ENCODE assay signal across 38 mouse cellular contexts in genomic region chr10:13225377-13226063, GRCm38 (mm10). TPM values are rescaled to one million over a fixed set of nuclear protein-coding genes. Genes with fewer than 3 reads are reported as not detected.
A peak's percentile ranks its signal among the peaks of the same experiment; 100 is the strongest.
DNase-seq lines count a peak whose midpoint lies in the region; ATAC-seq and TF ChIP-seq lines count a peak whose summit lies in the region.
"Had no signal": no experiment of that assay in that cellular context is flagged by ENCODE, and none has a peak within 500 bp of the region (broad histone marks: within the 10 kb centered on the region; RNA-seq: fewer than 3 reads in every experiment).

No protein-coding gene starts in this region.

- no peaks in the 10 kb centered on the region for H3K36me3 ChIP-seq in forebrain, postnatal 0 days (ENCODE audit: insufficient read depth)
- H3K36me3 ChIP-seq in forebrain, embryonic 14.5 days (ENCODE audit: control insufficient read depth, insufficient read depth, low read length), result no peaks in the 10 kb centered on the region; the same call in 1 of the 2 replicates
- peaks cover 2% of the 10 kb centered on the region; the same call in 1 of the 2 replicates for H3K36me3 ChIP-seq in liver, embryonic 11.5 days (ENCODE audit: control insufficient read depth, insufficient read depth, low read length)
- peaks cover 8% of the 10 kb centered on the region; the same call in 1 of the 2 replicates for H3K36me3 ChIP-seq in liver, postnatal 0 days (replicated peaks; ENCODE audit: insufficient read depth, low read length)
- peaks cover 28% of the 10 kb centered on the region for H3K36me3 ChIP-seq in embryonic facial prominence, embryonic 14.5 days (ENCODE audit: control insufficient read depth, insufficient read depth, low read length)
- H3K36me3 ChIP-seq in stomach, postnatal 0 days (ENCODE audit: control insufficient read depth, insufficient read depth, low read length), result peaks cover 7% of the 10 kb centered on the region; the same call in 1 of the 2 replicates
- H3K36me3 ChIP-seq: G1E; hindbrain, embryonic 13.5 days had no signal

- no peaks in the 10 kb centered on the region for H3K9me3 ChIP-seq in forebrain, postnatal 0 days (ENCODE audit: low read length)
- H3K9me3 ChIP-seq in forebrain, embryonic 14.5 days (replicated peaks; ENCODE audit: control insufficient read depth, low read length), result no peaks in the 10 kb centered on the region
- no peaks in the 10 kb centered on the region for H3K9me3 ChIP-seq in liver, embryonic 11.5 days (ENCODE audit: control insufficient read depth, low read length)
- no peaks in the 10 kb centered on the region for H3K9me3 ChIP-seq in liver, postnatal 0 days (ENCODE audit: low read length)
- no peaks in the 10 kb centered on the region for H3K9me3 ChIP-seq in embryonic facial prominence, embryonic 14.5 days (ENCODE audit: control insufficient read depth, low read length)
- no peaks in the 10 kb centered on the region for H3K9me3 ChIP-seq in stomach, postnatal 0 days (ENCODE audit: control insufficient read depth, low read length)
- H3K9me3 ChIP-seq: G1E; hindbrain, embryonic 13.5 days; stomach, embryonic 15.5 days had no signal

- no peaks in the 10 kb centered on the region for H3K4me1 ChIP-seq in forebrain, postnatal 0 days (ENCODE audit: insufficient read depth)
- no peaks in the 10 kb centered on the region for H3K4me1 ChIP-seq in forebrain, embryonic 14.5 days (ENCODE audit: control insufficient read depth, insufficient read depth, low read length)
- peaks cover 3% of the 10 kb centered on the region; the same call in 1 of the 2 replicates for H3K4me1 ChIP-seq in liver, embryonic 11.5 days (replicated peaks; ENCODE audit: control insufficient read depth, insufficient read depth, low read length)
- H3K4me1 ChIP-seq in liver, postnatal 0 days (ENCODE audit: insufficient read depth), result no peaks in the 10 kb centered on the region
- H3K4me1 ChIP-seq in embryonic facial prominence, embryonic 14.5 days (ENCODE audit: control insufficient read depth, insufficient read depth, low read length), result no peaks in the 10 kb centered on the region
- H3K4me1 ChIP-seq in stomach, postnatal 0 days (replicated peaks; ENCODE audit: control insufficient read depth, insufficient read depth), result 0 out of 2 replicates have a peak, but pooled peaks cover 2% of the 10 kb centered on the region
- H3K4me1 ChIP-seq: hindbrain, embryonic 13.5 days; stomach, embryonic 15.5 days had no signal

- no peaks in the 10 kb centered on the region for H3K27me3 ChIP-seq in forebrain, postnatal 0 days (ENCODE audit: insufficient read depth, low read length)
- H3K27me3 ChIP-seq in forebrain, embryonic 14.5 days (replicated peaks; ENCODE audit: control insufficient read depth, insufficient read depth, low read length), result no peaks in the 10 kb centered on the region
- H3K27me3 ChIP-seq in liver, embryonic 11.5 days (replicated peaks; ENCODE audit: control insufficient read depth, insufficient read depth, low read length), result no peaks in the 10 kb centered on the region
- no peaks in the 10 kb centered on the region for H3K27me3 ChIP-seq in liver, postnatal 0 days (ENCODE audit: insufficient read depth, low read length)
- H3K27me3 ChIP-seq in embryonic facial prominence, embryonic 14.5 days (replicated peaks; ENCODE audit: control insufficient read depth, insufficient read depth, low read length), result no peaks in the 10 kb centered on the region
- no peaks in the 10 kb centered on the region for H3K27me3 ChIP-seq in stomach, postnatal 0 days (ENCODE audit: control insufficient read depth, insufficient read depth, low read length)
- H3K27me3 ChIP-seq: hindbrain, embryonic 13.5 days; Patski; stomach, embryonic 15.5 days had no signal

- H3K4me3 ChIP-seq in forebrain, postnatal 0 days (ENCODE audit: low read depth, low read length), result no peak overlapping the region
- no peak overlapping the region for H3K4me3 ChIP-seq in forebrain, embryonic 14.5 days (ENCODE audit: low read depth, low read length)
- H3K4me3 ChIP-seq in liver, embryonic 11.5 days (ENCODE audit: low read depth, low read length), result no peak overlapping the region
- no peak overlapping the region for H3K4me3 ChIP-seq in liver, postnatal 0 days (ENCODE audit: low read depth, low read length)
- H3K4me3 ChIP-seq in embryonic facial prominence, embryonic 14.5 days (ENCODE audit: low read depth, low read length), result no peak overlapping the region
- no peak overlapping the region for H3K4me3 ChIP-seq in stomach, postnatal 0 days (ENCODE audit: low read depth, low read length)
- H3K4me3 ChIP-seq: erythroblast, embryonic 14.5 days; hindbrain, embryonic 13.5 days; stomach, embryonic 15.5 days had no signal

- DNase-seq in forebrain, postnatal 0 days, result peak; percentile 26
- DNase-seq in forebrain, embryonic 14.5 days (ENCODE audit: low spot score), result no peak
- DNase-seq in liver, embryonic 11.5 days (ENCODE audit: low spot score), result no peak
- no peak for DNase-seq in liver, postnatal 0 days
- peak; percentile 61 for DNase-seq in embryonic facial prominence, embryonic 14.5 days (ENCODE audit: low spot score)
- no peak for DNase-seq in stomach, postnatal 0 days (ENCODE audit: low spot score)
- no peak for DNase-seq in cerebellum, adult 11 months
- DNase-seq: adrenal gland, postnatal 14 days; cerebellum, adult 18-20 months; cerebellum, postnatal 10 days; gastrocnemius, postnatal 25 days; heart, adult 18-20 months; heart, postnatal 36 days; kidney, adult 11 months; layer of hippocampus, adult 9-11 months; lung, postnatal 4 days; midbrain, embryonic 14.5 days; right cerebral cortex, postnatal 14 days; thymus, adult 18-20 months; thymus, postnatal 25 days had no signal

- peak; percentile 67 for ATAC-seq in forebrain, postnatal 0 days
- ATAC-seq in forebrain, embryonic 14.5 days, result no peak
- no peak for ATAC-seq in liver, embryonic 11.5 days (replicated peaks; ENCODE audit: low FRiP score)
- ATAC-seq in liver, postnatal 0 days, result no peak
- ATAC-seq in embryonic facial prominence, embryonic 14.5 days (ENCODE audit: low read depth), result peak; percentile 50
- no peak for ATAC-seq in stomach, postnatal 0 days (ENCODE audit: low FRiP score, low TSS enrichment)
- ATAC-seq: lung, postnatal 0 days; Patski had no signal

- TF ChIP-seq EP300 in liver, postnatal 0 days (IDR thresholded peaks at IDR 0.05; ENCODE audit: low read depth), result no peak
- no peak for TF ChIP-seq EP300 in stomach, postnatal 0 days (optimal IDR thresholded peaks at IDR 0.05)

- no peak overlapping the region for H3K4me2 ChIP-seq in forebrain, postnatal 0 days (ENCODE audit: low read depth)
- H3K4me2 ChIP-seq in forebrain, embryonic 14.5 days (ENCODE audit: low read length), result no peak overlapping the region
- no peak overlapping the region for H3K4me2 ChIP-seq in liver, embryonic 11.5 days
- H3K4me2 ChIP-seq in liver, postnatal 0 days (ENCODE audit: low read depth, low read length), result no peak overlapping the region
- H3K4me2 ChIP-seq in embryonic facial prominence, embryonic 14.5 days (ENCODE audit: low read depth, low read length), result no peak overlapping the region
- no peak overlapping the region for H3K4me2 ChIP-seq in stomach, postnatal 0 days (replicated peaks; ENCODE audit: low read depth)
- H3K4me2 ChIP-seq: heart, embryonic 11.5 days; hindbrain, embryonic 13.5 days; stomach, embryonic 15.5 days had no signal

- TF ChIP-seq CTCF in forebrain, postnatal 0 days (IDR thresholded peaks at IDR 0.05; ENCODE audit: low read depth), result no peak
- TF ChIP-seq CTCF in liver, postnatal 0 days (IDR thresholded peaks at IDR 0.05; ENCODE audit: low read depth), result no peak
- TF ChIP-seq CTCF in stomach, postnatal 0 days (IDR thresholded peaks at IDR 0.05; ENCODE audit: low read depth), result no peak

- H3K27ac ChIP-seq in forebrain, postnatal 0 days (ENCODE audit: low read depth, low read length), result no peak overlapping the region
- no peak overlapping the region for H3K27ac ChIP-seq in forebrain, embryonic 14.5 days (ENCODE audit: low read depth, low read length)
- peak overlapping the region; percentile 45; the same call in 1 of the 2 replicates for H3K27ac ChIP-seq in liver, embryonic 11.5 days (ENCODE audit: low read depth, low read length)
- no peak overlapping the region for H3K27ac ChIP-seq in liver, postnatal 0 days (ENCODE audit: low read depth)
- H3K27ac ChIP-seq in embryonic facial prominence, embryonic 14.5 days (replicated peaks; ENCODE audit: low read depth, low read length), result peak overlapping the region; percentile 83
- H3K27ac ChIP-seq in stomach, postnatal 0 days (replicated peaks), result peak overlapping the region; percentile 35; the same call in 1 of the 2 replicates
- H3K27ac ChIP-seq: hindbrain, embryonic 13.5 days; stomach, embryonic 15.5 days had no signal

- 73% methylated on average over 7 of the region's 7 CpGs for WGBS in forebrain, postnatal 0 days
- 84% methylated on average over 7 of the region's 7 CpGs for WGBS in forebrain, embryonic 14.5 days
- WGBS in liver, embryonic 11.5 days, result 75% methylated on average over 7 of the region's 7 CpGs
- WGBS in liver, postnatal 0 days (ENCODE audit: insufficient replicate concordance), result 73% methylated on average over 7 of the region's 7 CpGs
- WGBS in embryonic facial prominence, embryonic 14.5 days, result 71% methylated on average over 7 of the region's 7 CpGs
- 73% methylated on average over 7 of the region's 7 CpGs for WGBS in stomach, postnatal 0 days

- no peak overlapping the region for H3K9ac ChIP-seq in forebrain, postnatal 0 days
- H3K9ac ChIP-seq in forebrain, embryonic 14.5 days (ENCODE audit: low read length), result no peak overlapping the region
- no peak overlapping the region for H3K9ac ChIP-seq in liver, embryonic 11.5 days (ENCODE audit: low read depth, low read length)
- no peak overlapping the region for H3K9ac ChIP-seq in liver, postnatal 0 days (replicated peaks)
- no peak overlapping the region for H3K9ac ChIP-seq in embryonic facial prominence, embryonic 14.5 days (ENCODE audit: low read depth, low read length)
- no peak overlapping the region for H3K9ac ChIP-seq in stomach, postnatal 0 days (ENCODE audit: low read length)
- H3K9ac ChIP-seq: hindbrain, embryonic 13.5 days; stomach, embryonic 15.5 days had no signal

RNA-seq across cellular contexts. Expression of gene Ltv1, which starts 32.6 kb away (rescaled TPM):
- 11.3 and 15.5 TPM in 2 replicates for total RNA-seq in forebrain, postnatal 0 days (2014; rRNA removed)
- 21.4 and 27.9 TPM in 2 replicates for polyA plus RNA-seq in forebrain, postnatal 0 days (2015; fragmentation: Nextera tagmentation; extraction: Ambion mirVana)
- polyA plus RNA-seq in forebrain, embryonic 14.5 days (2014; fragmentation: Nextera tagmentation; extraction: Ambion mirVana), result 37.3 and 38.8 TPM in 2 replicates
- 92.6 and 102 TPM in 2 replicates for polyA plus RNA-seq in liver, embryonic 11.5 days (2014; fragmentation: Nextera tagmentation; extraction: Ambion mirVana)
- 22.9 and 23.6 TPM in 2 replicates for polyA plus RNA-seq in liver, postnatal 0 days (2015; fragmentation: Nextera tagmentation; extraction: Ambion mirVana)
- 72.2 and 77.3 TPM in 2 replicates for polyA plus RNA-seq in embryonic facial prominence, embryonic 14.5 days (2014; fragmentation: Nextera tagmentation; extraction: Ambion mirVana)
- polyA plus RNA-seq in stomach, postnatal 0 days (2015; fragmentation: Nextera tagmentation; extraction: Ambion mirVana), result 58.2 and 63.1 TPM in 2 replicates

RNA-seq across cellular contexts. Expression of gene Zc2hc1b, which starts 47.7 kb away (rescaled TPM):
- total RNA-seq in forebrain, postnatal 0 days (2014; rRNA removed), result not detected in 2 replicates
- polyA plus RNA-seq in forebrain, postnatal 0 days (2015; fragmentation: Nextera tagmentation; extraction: Ambion mirVana), result not detected in 2 replicates
- not detected in 2 replicates for polyA plus RNA-seq in forebrain, embryonic 14.5 days (2014; fragmentation: Nextera tagmentation; extraction: Ambion mirVana)
- polyA plus RNA-seq in liver, embryonic 11.5 days (2014; fragmentation: Nextera tagmentation; extraction: Ambion mirVana), result not detected in 2 replicates
- not detected in 2 replicates for polyA plus RNA-seq in liver, postnatal 0 days (2015; fragmentation: Nextera tagmentation; extraction: Ambion mirVana)
- not detected in 2 replicates for polyA plus RNA-seq in embryonic facial prominence, embryonic 14.5 days (2014; fragmentation: Nextera tagmentation; extraction: Ambion mirVana)
- not detected in 2 replicates for polyA plus RNA-seq in stomach, postnatal 0 days (2015; fragmentation: Nextera tagmentation; extraction: Ambion mirVana)
- total RNA-seq: adrenal gland, postnatal 14 days; G1E; gastrocnemius, adult 18-20 months; gastrocnemius, postnatal 25 days; heart, adult 18-20 months; heart, postnatal 36 days; left cerebral cortex, postnatal 10 days; monocyte, adult 5-6 weeks had no signal
- polyA plus RNA-seq: cortical plate, adult 2 months; embryonic facial prominence, embryonic 11.5 days; erythroblast, embryonic 14.5 days; forebrain, embryonic 11.5 days; G1E; heart, embryonic 11.5 days; heart, embryonic 16.5 days; hindbrain, embryonic 13.5 days; kidney, embryonic 14.5 days; limb, embryonic 11.5 days; liver, embryonic 16.5 days; lung, postnatal 0 days; midbrain, embryonic 14.5 days; neural tube, embryonic 14.5 days; Patski; stomach, embryonic 15.5 days had no signal

Comparison
In these comparisons a context has a peak if more than half of its experiments do, and no peak if none do; other contexts are left out.
1. ATAC-seq: peak in forebrain, postnatal 0 days (single experiment) and embryonic facial prominence, embryonic 14.5 days (single experiment); none in forebrain, embryonic 14.5 days (single experiment), liver, embryonic 11.5 days (single experiment), liver, postnatal 0 days (single experiment) and stomach, postnatal 0 days (single experiment).
2. DNase-seq: peak in forebrain, postnatal 0 days (single experiment) and embryonic facial prominence, embryonic 14.5 days (single experiment); none in forebrain, embryonic 14.5 days (single experiment), liver, embryonic 11.5 days (single experiment), liver, postnatal 0 days (single experiment), stomach, postnatal 0 days (single experiment) and cerebellum, adult 11 months (single experiment).
3. H3K27ac ChIP-seq: peak in liver, embryonic 11.5 days (single experiment), embryonic facial prominence, embryonic 14.5 days (single experiment) and stomach, postnatal 0 days (single experiment); none in forebrain, postnatal 0 days (single experiment), forebrain, embryonic 14.5 days (single experiment) and liver, postnatal 0 days (single experiment).